ENCODE assay signal across 9 mouse cellular contexts in genomic region chr2:154855383-154855782, GRCm38 (mm10). TPM values are rescaled to one million over a fixed set of nuclear protein-coding genes. Genes with fewer than 3 reads are reported as not detected.
DNase-seq lines count a peak whose midpoint lies in the region; ATAC-seq and TF ChIP-seq lines count a peak whose summit lies in the region.
"Had no signal": no experiment of that assay in that cellular context is flagged by ENCODE, and none has a peak within 500 bp of the region (broad histone marks: within the 10 kb centered on the region; RNA-seq: fewer than 3 reads in every experiment).

No protein-coding gene starts in this region.

- no peak overlapping the region for H3K4me3 ChIP-seq in lung, postnatal 0 days (ENCODE audit: low read depth, low read length)

- 59% methylated on average over 1 of the region's 1 CpGs for WGBS in lung, postnatal 0 days

- H3K27ac ChIP-seq in lung, postnatal 0 days (ENCODE audit: low read length) = no peak overlapping the region
- H3K27ac ChIP-seq: macrophage had no signal

- no peak; the same call in 1 of the 2 replicates for ATAC-seq in lung, postnatal 0 days

- no peak for TF ChIP-seq EP300 in lung, postnatal 0 days (IDR thresholded peaks at IDR 0.05)

- 0 out of 2 replicates have a peak, but pooled peaks cover 5% of the 10 kb centered on the region for H3K36me3 ChIP-seq in lung, postnatal 0 days (ENCODE audit: insufficient read depth, low read length)

- DNase-seq in embryo, embryonic 10 days (ENCODE audit: low spot score) = peak; percentile 66
- DNase-seq in embryo, embryonic 9.5 days (ENCODE audit: extremely low spot score) = no peak
- DNase-seq in testis, postnatal 10 days (ENCODE audit: low spot score) = peak; percentile 46
- DNase-seq in testis, postnatal 14 days (ENCODE audit: low spot score) = no peak
- peak; percentile 64 for DNase-seq in embryo, embryonic 11 days
- peak; percentile 74 for DNase-seq in kidney, postnatal 10 days
- DNase-seq in lung, postnatal 0 days (ENCODE audit: low spot score) = peak; percentile 82
- peak; percentile 49 for DNase-seq in telencephalon, adult 2 months (ENCODE audit: low read depth, low spot score)

- H3K9me3 ChIP-seq in lung, postnatal 0 days (ENCODE audit: low read length) = no peaks in the 10 kb centered on the region

- no peaks in the 10 kb centered on the region for H3K4me1 ChIP-seq in lung, postnatal 0 days (ENCODE audit: insufficient read depth, low read depth, low read length)

- TF ChIP-seq CTCF in lung, postnatal 0 days (IDR thresholded peaks at IDR 0.05) = peak; percentile 77

- H3K27me3 ChIP-seq in lung, postnatal 0 days (replicated peaks; ENCODE audit: insufficient read depth, low read length) = no peaks in the 10 kb centered on the region

- H3K4me2 ChIP-seq in lung, postnatal 0 days (replicated peaks; ENCODE audit: low read depth, low read length) = no peak overlapping the region

- no peak overlapping the region for H3K9ac ChIP-seq in lung, postnatal 0 days (replicated peaks; ENCODE audit: low read depth)

RNA-seq across cellular contexts. Expression of gene Eif2s2, which starts 37.4 kb away (rescaled TPM):
- polyA plus RNA-seq in lung, postnatal 0 days (2015; fragmentation: Nextera tagmentation; extraction: Ambion mirVana) = 59.4 and 59.8 TPM in 2 replicates

Comparison
In these comparisons a context has a peak if more than half of its experiments do, and no peak if none do; other contexts are left out.
1. DNase-seq: peak in embryo, embryonic 10 days (single experiment), testis, postnatal 10 days (single experiment), embryo, embryonic 11 days (single experiment), kidney, postnatal 10 days (single experiment), lung, postnatal 0 days (single experiment) and telencephalon, adult 2 months (single experiment); none in embryo, embryonic 9.5 days (single experiment) and testis, postnatal 14 days (single experiment).